Mouse (Mus musculus) fibroblast of lung, adult 2 months (primary cell): ENCODE measurements around the gene Clba1.
A peak's percentile ranks its signal among the peaks of the same experiment; 100 is the strongest.
"Not testable (repeated sequence)": the region's sequence is repeated elsewhere in the genome, so short reads cannot be mapped to it uniquely, and the experiment has no call there.

Experiments used
- DNase-seq: peaks from one replicate; pipeline ENCODE4 v3.0.0-alpha.2; 2011; ENCODE audit warnings: low read depth

Gene Clba1

GRCm38 (mm10) chr12:112819057-112819662, 10.4 kb downstream of the Clba1 start:
- DNase-seq = no peak

GRCm38 (mm10) chr12:112820401-112820999, 11.8 kb downstream of the Clba1 start:
- DNase-seq = no peak

GRCm38 (mm10) chr12:112821216-112821615, 12.5 kb downstream of the Clba1 start:
- DNase-seq = no peak

- no peak for DNase-seq
Measured at GRCm38 (mm10) chr12:112821974-112822373, 13.2 kb downstream of the Clba1 start.

- no peak for DNase-seq
Measured at GRCm38 (mm10) chr12:112822676-112823075, 13.9 kb downstream of the Clba1 start.

- no peak for DNase-seq
Measured at GRCm38 (mm10) chr12:112823221-112823620, 14.5 kb downstream of the Clba1 start.

- no peak for DNase-seq
Measured at GRCm38 (mm10) chr12:112825901-112826300, 17.2 kb downstream of the Clba1 start.

- DNase-seq = no peak
Measured at GRCm38 (mm10) chr12:112828501-112829243, 19.9 kb downstream of the Clba1 start.

GRCm38 (mm10) chr12:112829244-112829864, 20.6 kb downstream of the Clba1 start, which contains the start of gene Cdca4:
Gene Cdca4, minus strand, starts transcription at chr12:112829423.
- peak; percentile 90 for DNase-seq

- DNase-seq = no peak
Measured at GRCm38 (mm10) chr12:112830141-112830540, 21.4 kb downstream of the Clba1 start.

- DNase-seq = no peak
Measured at GRCm38 (mm10) chr12:112830570-112830969, 21.8 kb downstream of the Clba1 start.

GRCm38 (mm10) chr12:112832411-112832810, 23.7 kb downstream of the Clba1 start:
- DNase-seq = no peak

- no peak for DNase-seq
Measured at GRCm38 (mm10) chr12:112833527-112833926, 24.8 kb downstream of the Clba1 start.

GRCm38 (mm10) chr12:112835046-112835445, 26.3 kb downstream of the Clba1 start:
- no peak for DNase-seq

- DNase-seq = no peak
Measured at GRCm38 (mm10) chr12:112840209-112841086, 31.7 kb downstream of the Clba1 start.

- not testable (repeated sequence) for DNase-seq
Measured at GRCm38 (mm10) chr12:112841338-112841892, 32.7 kb downstream of the Clba1 start.

GRCm38 (mm10) chr12:112842128-112842527, 33.4 kb downstream of the Clba1 start:
- DNase-seq = not testable (repeated sequence)

- DNase-seq = no peak
Measured at GRCm38 (mm10) chr12:112843803-112844202, 35.1 kb downstream of the Clba1 start.

GRCm38 (mm10) chr12:112847880-112848279, 39.1 kb downstream of the Clba1 start:
- no peak for DNase-seq

- DNase-seq = no peak
Measured at GRCm38 (mm10) chr12:112849235-112850022, 40.7 kb downstream of the Clba1 start.
